Mouse (Mus musculus): ENCODE data around the gene Gcc2.
"Not testable (repeated sequence)": the region's sequence is repeated elsewhere in the genome, so short reads cannot be mapped to it uniquely, and the experiment has no call there.

DNA sequence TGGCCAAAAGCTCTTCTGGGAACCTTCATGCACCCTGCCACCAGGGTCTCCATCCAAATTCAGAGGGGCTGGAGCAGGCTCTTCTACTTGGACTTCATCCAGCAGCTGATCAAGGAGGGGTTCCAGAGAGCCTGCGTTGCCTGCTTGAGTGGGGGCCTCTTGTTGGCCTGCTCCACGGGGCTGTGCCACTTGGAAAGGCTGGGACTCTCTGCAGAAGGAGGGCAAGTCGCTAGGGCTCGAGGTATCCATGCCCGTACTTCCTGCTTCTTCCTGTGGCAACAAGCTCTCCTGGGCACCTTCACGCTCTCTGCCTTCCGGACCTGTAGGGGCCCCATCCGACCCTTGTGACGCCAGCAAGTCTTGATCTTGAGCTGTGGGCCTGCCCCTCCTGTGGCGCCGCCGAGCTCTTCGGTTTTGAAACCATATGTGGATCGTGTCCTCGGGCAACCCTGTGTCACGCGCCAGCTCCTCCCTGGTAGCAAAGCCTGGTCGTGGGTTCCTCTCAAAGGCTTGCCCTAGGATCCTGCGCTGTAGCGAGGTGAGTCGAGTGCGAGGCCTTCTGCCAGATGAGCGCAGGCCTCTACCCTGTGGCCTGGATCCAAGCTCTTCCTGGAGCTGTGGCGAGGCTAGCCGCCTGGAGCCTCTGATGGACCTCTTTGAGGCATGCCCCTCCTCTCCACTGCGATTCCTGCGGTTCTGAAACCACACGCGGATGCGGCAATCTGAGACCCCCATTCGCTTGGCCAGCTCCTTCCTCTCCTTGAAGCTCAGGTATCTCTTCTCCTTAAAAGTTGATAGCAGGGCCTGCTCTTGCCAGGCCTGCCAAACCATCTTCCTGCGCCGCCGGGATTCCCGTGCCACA is 23.3 kb upstream of the Gcc2 start:
- TF ChIP-seq CTCF, EP300 (IDR thresholded peaks at IDR 0.05; ENCODE audit: low read depth): not testable (repeated sequence)
